Mouse (Mus musculus): Measurements from ENCODE around the gene Aar2. TPM values are rescaled to one million over a fixed set of nuclear protein-coding genes. Genes with fewer than 3 reads are reported as not detected.
A peak's percentile ranks its signal among the peaks of the same experiment; 100 is the strongest.
"Not testable (repeated sequence)": the region's sequence is repeated elsewhere in the genome, so short reads cannot be mapped to it uniquely, and the experiment has no call there.

Aar2 gene
- polyA plus RNA-seq (2017; shearing (Covaris generic)): 10 to 100 TPM; 28.5 to 34.5 (median 31.8) TPM

DNA sequence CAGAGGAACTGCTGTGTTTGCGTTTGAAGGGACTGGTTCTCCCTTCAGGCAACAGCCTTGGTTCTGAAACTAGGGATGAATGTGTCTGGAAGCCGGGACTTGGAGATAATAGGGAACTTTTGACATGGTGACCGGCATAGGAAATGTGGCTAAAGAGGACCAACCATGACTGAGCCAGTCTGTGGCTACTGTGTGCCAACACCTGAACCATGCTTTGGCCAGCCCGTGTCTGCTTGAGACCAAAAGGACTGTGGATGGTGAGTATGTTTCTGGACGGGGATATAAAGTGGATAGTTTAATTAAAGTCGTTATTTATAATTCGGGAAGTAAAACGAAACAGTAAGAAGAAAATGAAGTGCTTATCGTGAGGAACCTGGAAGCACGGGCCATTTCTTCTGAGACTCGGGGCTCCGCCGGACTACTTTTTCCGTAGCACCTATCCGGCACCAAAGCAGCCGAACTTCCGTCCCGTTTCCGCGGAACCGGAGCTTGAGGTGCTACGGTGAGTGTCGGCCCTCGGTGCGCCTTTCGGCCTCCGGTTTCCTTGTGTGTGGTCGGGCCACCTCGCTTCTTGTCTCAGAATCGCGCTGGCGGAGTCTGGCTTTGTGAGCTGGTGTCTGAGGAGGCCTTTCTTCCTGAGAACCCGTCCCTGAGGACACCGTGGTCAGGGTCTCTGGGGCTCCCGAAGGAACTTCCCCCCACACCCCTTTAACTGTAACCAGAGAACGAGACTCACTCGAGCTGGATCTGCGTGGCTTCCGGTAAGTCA is at the start of gene Aar2:
TSS of gene Aar2 (plus strand) at position 462 of the 769 bp plus-strand sequence.
- peak; percentile 78 for ATAC-seq

DNA sequence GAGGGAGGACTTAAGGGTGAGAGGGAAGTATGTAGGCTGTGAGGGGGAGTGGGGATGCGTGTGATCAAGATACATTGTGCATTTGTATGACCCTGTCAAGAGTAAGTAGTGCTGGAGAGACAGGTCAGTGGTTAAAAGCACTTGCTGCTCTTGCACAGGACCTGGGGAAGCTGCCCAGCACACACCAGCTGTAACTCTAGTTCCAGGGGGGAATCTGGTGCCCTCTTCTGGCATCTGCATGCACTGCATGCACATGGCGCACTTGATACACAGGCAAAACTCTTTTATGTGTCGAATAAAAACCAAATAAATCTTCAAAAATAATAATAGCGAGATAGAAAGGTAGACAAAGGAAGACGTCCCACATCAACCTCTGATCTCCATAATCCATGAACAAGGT is 49.5 kb upstream of the Aar2 start:
- no peak for ATAC-seq

DNA sequence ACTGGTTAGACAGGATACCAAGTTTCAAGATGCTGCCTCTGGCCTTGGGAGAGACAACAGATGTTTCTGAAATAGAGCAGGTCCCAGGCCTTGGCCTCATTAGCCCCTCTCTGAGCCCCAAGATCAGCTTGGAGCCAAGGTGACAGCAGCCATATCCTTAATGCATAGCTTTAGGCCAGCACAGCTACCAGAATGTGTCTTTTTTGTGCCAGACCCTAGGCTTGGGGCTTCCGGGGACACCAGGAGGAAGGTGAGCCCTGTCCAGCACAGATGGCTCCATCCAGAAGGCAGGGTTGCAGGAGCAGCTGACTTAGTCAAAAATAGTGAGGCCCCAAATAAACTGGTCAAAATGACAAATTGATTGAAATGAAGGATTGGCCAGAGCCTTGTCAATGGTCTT is 46.4 kb upstream of the Aar2 start:
- no peak for ATAC-seq

DNA sequence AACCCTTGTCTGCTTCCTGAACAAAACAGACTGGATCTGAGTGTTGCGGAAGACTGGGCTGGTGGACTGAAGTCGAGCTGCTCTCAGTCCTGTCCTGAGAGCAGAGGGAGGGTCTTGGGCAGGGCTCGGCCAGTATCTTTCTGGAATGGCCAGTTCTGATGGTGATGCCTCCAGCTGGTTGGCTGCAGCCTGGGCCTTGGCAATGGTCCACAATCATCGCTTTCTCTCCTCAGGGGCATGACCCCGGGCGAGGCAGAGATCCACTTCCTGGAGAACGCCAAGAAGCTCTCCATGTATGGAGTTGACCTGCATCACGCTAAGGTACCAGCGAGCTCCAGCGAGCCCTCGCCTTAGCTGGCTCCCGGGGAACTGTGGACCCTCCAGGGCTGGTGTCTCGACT is 41.9 kb upstream of the Aar2 start:
- no peak for ATAC-seq

DNA sequence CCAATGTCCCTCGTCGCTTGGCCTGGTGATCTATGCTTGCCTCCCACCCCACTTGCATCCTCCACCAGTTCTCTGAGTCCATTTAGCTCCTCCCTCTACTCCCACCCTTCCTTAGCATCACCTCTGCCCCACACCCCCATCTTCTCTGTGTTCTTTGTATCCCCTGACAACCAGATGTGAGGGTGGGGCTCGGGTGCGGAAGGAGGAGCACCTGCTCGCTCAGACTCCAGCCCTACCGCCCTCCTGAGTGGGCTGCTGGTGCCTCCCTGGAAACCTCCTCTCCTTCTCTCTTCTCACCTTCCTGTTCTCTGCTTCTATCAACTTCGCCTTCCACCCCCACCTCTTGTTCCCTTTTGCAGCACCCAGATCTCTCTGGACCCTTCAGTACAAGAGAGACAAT is 35.4 kb upstream of the Aar2 start:
- no peak for ATAC-seq

DNA sequence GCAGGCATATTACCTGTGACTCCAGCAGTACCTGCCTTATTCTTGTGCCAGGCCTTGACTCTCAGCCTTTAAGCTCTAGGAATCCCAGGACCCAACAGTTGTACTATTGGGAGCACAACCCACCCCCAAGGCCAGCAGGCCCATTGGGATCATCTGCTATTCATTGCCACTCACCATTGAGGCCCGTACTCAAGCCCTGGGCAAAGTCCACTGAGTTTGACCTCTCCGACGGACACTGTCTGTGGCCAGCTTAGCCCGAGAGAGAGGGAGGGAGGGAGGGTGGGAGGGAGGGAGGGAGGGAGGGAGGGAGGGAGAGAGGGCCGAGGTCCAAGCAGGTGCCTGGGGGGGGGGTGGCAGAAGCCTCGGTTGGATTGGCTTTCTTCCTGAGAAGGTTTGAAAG is 34.8 kb upstream of the Aar2 start:
- no peak for ATAC-seq

DNA sequence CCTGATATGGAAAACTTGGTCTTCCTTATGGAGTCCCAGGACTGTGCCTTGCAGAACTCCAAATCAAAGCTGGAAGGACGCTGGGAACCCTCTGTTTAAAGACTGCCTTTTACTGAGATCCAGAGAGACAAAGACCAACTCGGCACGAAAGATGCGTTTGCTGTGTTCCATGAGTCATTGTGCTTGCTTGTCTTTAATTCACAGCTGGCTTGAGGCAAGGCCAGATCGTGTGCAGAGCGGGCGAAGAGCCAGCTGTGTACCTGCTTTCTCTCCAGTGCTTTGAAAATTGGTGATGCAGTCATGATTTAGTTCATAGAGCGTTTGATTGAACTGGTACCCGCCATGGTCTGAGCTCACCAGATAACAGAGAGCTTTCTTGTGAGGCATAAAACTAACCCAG is 32.3 kb upstream of the Aar2 start:
- ATAC-seq: no peak

DNA sequence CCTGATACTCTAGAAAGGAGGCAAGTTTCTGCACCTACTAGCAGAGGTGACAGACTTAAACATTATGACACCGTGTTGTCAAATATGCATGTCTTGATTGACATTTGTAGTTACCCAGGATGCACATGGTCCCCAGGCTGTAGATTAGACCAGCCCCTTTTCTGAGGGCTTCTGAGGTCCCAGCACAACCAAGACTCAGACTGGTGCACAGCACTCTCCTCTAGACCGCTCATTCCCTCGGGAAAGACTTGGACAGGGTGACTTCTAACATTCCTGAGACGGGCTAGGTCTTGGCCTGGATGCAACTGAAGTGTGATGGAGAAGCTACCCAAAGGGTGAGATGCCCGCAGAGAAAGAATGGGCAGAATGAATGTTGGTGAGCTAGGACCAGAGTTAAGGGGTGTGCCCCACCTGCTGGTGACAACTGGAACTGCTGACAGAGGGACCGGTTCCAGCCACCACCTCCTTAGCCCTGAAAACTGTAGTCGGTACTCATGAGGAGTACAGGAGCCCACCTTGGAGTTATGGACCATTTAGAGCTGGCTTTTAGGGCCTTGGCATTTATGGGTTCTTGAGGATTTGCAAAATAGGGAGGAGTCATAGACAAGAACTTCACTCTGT is 31.7 kb upstream of the Aar2 start:
- no peak for ATAC-seq

DNA sequence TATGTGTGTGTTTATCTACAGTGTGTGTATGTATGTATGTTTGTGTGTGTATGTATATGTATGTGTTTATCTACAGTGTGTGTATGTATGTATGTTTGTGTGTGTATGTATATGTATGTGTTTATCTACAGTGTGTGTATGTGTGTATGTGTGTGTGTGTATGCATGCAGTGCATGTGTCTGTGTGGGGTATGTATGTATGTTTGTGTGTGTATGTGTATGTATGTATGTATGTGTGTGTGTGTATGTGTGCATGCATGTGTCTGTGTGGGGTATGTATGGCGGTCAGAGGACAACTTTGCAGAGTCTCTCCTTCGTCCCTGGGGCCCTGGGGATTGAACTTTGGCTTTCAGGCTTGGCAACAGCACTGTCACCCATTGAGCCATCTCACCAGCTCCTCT is 30.7 kb upstream of the Aar2 start:
- not testable (repeated sequence) for ATAC-seq

DNA sequence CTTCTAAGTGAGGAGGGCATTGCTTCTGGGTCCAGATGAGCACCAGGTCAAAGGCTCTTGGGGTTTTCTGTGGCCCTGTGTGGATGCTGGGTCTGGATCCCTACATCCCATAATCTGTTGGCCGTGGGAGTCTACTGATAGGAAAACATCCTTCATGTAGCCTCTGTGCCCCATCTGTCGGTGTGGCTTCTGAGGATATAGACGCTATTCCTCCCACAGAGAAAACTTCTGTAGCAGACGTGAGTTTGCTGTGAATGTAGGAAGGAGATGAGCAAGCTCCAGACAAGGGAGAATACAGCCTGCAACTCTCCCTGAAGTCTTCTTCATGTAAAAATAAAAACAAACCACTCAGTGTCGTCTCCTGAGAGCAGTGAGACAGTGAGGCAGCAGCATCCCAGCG is 29.1 kb upstream of the Aar2 start:
- no peak for ATAC-seq

DNA sequence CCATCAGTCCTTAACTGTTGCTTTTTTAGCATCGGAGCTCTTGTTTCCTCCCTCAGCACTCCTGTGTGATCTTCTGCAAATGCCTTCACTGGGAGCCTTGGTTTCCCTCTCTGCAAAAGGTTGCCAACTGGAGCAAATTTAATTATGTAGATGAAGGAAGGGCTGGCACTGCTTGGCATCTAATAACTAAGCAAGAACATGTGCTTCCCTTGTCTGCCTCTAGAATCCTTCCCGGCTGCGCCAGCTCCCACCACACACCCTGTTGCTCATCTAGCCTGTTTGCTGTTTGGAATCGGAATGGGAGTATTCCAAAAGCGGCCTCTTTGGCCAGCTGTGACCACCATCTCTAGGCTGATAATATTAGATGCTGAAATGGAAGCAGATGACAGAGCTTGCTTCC is 27.8 kb upstream of the Aar2 start:
- ATAC-seq: no peak

DNA sequence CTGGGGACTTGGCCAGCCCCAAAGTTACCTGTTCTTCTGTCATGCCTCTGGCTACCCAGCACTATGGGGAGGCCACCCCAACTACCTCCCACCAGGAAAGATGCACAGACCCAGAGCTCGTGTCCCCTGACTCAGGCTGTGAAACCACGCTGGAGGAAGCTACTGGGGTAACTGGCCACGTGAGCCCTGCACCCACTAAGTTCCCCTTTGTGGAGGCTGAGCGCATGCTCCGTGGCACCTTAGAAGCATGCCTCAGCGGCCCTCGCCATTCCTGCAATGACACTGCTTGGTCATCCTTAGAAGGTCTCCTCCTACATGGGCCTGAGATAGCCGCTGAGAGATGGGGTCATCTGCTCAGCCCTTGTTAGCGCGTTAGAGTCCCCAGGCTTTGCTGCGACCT is 24.4 kb upstream of the Aar2 start:
- no peak for ATAC-seq

DNA sequence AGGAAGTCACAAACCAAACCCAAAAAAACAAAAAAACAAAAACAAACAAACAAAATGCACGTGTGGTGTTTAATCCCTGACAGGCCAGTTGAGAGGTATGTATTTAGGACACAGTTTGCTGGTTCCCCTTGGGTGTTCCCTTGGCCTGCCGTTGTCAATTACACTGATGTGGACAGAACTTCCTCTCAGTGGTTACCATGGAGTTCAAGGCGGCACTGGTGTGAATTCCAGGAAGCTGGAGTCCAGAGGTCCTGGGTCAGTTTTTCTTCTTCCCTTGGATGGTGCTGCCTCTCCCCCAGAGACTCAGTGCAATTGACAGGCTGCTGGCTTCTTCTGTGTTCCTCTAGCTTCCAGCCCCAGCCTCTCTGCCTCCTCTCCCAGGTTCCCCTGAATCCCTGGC is 23.3 kb upstream of the Aar2 start:
- no peak for ATAC-seq

DNA sequence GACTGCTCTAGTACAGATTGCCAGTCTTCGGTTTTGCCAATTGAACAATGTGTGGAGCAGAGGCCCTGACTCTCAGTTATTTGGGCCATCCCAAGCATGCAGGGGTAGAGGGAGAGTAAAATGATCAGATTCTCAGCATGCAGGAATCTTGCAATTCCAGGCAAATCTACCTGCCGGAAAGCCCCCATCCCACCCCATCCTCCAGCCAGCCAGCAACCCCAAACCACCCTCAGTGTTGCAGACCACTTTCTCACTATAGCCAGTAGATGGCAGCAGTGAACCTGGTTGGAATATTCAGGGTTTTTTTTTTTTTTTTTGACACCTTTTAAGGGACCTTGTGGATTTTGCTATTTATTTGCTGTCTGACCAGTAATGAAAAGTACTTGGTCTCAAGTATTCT is 17.7 kb upstream of the Aar2 start:
- no peak for ATAC-seq

DNA sequence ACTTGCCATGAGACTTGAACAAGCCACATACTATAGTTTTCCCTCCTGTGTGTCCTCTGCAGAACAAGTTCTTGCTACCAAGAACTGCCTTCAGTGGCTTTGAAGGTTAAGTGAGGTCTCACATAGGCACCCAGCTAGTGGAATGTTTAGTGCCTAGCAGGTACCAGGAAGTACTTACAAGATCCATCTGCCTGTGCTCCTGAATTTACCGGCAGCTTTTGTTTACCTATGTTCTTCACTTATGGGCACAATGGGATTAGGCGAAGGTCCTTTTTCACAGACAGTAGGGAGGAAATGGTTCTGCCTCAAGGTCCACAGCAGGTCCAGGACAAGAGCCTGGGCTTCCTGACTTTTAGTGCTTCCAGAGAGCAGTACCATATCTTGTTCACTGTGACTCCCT is 14.2 kb upstream of the Aar2 start:
- no peak for ATAC-seq

DNA sequence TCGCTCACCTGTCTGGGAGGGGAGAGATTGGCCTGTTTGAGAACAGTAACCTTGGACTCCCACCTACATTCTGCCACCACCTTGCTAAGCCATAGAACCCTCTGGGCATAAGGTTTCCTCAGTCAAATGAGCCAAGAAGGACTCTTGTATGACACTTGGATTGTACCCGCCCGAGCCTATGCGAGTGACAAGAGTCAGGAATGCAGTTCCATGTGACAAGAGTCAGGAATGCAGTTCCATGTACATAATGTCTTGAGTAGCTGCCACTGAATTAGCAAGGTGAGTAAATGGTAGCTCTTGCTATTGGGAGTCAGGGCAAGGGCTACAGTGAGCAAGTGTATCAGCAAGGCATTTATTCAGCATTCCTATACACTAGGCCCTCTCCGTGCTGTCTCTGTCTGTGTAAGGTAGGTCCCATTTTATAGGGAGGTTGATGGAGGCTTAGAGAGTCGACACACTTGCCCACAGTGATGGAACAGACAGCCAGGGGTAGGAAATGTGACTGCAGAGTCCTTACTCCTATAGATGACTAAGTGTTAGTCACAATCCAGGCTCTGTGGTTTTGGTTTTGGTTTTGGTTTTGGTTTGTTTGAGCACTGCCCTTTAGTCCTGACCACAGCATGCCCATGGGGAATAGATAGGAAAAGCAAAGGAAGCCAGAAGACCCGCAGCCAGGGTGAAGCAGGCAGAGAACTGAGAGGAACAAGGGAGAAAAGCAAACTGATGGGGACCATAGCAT is 8.4 kb upstream of the Aar2 start:
- ATAC-seq: no peak

DNA sequence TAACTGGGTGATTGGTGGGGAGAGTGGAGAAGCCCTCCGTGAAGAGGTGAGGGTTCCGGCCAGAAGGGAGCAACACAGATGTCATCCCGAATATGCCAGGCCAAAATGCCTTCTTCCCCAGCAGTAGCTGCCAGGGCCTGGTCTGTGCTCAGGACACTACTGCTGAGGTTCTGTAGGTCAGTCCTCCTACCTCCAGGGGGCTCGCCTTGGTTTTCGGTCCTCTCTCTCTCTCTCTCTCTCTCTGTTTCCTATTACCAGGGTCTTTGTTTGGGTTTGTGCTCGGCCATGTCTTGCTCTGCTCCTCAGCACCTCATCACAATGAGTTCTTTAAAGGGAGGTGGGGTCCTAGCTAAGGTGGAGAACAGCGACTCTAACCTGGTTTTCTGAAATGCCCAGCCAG is 6.4 kb upstream of the Aar2 start:
- no peak for ATAC-seq

DNA sequence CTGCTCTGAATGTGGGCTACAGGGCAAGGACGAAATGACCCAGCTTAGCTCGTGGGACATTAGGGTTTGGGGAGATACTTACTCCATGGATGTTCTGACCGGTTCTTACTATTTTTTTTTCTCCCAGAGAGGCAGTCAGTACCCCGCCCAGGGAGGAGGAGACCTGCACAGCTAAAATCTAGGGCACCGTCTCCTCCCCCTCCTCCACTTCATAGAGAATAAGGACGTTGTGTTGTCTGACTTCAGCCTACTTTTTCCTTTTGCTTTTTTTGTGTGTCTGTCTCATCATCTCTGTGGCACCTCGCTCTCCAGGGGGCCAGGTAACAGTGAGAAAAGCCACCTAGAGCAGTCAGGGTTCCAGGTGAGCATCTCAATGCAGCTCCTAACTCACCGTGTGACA is 5.0 kb upstream of the Aar2 start:
- no peak for ATAC-seq

DNA sequence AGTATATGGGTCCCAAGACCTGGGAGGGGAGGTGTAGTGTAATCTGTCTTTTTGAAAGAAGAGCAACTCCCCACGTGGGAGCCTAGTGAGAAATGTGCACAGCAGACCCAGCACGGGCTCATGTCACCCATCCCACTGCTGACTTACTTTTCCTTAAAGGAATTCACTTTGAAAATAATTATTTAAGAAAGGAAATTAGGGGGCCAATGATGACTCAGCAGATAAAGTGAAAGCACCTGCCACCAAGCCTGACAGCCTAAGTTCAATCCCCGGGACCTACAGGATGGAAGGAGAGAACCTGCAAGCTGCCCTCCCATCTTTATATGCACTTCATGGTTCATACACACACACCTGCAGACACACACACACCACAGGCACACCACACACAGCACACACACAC is 3.6 kb upstream of the Aar2 start:
- ATAC-seq: no peak

DNA sequence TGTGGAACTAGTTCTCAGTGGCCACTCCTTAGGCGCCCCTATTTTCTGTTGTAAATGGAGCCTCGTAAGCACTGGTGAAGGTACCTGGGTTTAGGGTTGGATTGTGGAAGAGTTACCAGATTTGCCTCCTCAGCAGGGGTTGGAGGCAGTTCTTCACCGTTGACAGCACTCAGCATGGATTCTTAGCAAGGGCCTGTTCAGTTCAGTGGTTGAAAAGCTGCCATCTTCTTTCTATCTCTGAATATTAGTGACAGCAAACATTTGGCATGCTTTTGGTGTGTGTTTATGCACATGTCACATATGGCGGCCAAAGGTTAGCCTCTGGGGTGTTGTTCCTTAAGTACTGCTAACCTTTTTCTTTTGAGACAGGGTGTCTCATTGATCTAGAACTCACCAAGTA is 5.0 kb downstream of the Aar2 start:
- ATAC-seq: no peak

DNA sequence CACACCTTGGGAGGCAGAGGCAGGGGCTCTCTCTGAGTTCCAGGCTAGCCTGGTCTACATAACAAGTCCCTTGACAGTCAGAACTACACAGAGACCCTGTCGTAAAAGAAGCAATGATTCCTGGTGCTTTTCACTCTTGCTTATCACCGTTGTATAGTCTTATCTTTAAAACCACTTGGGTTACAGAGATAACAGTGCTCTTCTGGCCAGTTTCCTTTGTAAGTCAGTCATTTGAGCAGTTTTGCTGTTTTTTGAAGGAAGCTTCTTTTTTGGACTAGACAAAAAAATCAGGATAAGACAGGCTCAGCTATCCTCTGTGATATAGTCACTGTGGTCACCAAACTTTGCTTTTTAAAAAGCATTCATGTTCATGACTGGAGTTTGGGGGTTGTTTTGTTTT is 14.4 kb downstream of the Aar2 start:
- ATAC-seq: no peak

DNA sequence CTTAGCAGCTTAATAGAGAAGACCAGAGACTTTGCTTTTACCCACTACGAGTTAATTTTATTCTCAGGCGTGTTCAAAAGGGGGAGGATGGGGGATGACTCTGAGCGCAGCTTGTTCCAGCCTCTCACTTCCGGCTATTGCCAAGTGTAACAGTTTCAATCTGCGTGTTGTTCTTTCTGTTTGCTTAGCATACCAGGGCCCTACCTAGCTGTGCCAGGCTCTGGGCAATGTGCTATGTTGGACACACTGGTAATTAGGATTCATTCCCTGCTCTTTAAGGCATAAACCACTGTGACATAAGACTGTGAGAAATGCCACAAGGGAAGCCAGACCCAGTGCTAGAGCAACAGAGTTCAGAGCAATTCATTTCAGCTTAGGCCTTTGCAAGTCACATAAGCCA is 16.2 kb downstream of the Aar2 start:
- ATAC-seq: no peak

DNA sequence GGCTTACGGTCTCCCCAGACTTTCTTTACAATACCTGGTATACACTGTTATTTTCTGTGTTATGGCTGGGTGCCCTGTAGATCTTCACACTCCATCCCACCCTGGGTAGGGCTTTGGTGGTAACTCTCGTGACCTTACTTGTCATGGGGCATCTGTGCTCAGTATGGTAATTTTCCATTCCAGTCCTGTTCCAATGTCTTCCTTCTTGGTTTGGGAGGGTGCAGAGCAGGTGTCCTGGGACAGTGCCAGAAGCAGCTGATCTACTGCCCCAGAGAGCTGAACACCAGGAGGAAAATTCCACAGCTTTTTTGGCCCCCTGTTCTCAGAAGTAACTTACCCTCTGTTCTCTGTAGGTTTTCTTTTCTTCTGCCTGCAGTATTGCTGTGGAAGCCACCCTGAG is 19.1 kb downstream of the Aar2 start:
- no peak for ATAC-seq

DNA sequence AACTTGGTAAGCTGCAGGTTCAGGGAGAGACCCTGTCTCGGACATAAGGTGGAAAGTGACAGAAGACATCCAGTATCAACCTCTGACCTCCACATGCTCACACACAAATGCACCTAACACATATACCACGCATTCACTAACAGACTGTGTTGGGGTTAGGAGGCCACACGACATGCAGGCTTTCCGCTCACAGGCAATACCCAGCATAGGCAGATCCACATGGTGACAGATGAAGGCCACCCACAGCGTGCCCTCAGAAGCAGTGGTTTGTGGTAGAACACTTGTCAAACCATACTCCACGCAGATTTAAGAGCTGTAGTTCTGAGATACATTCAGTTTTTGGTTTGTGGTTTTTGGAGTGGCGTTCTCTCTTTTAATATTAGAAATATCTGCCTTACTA is 21.3 kb downstream of the Aar2 start:
- ATAC-seq: no peak

Data from inflammation-experienced regulatory T-cells, adult 6 months (primary cell).